Mouse (Mus musculus) limb, embryonic 11.5 days (tissue): ENCODE results near the gene Exoc6b. TPM values are rescaled to one million over a fixed set of nuclear protein-coding genes. Genes with fewer than 3 reads are reported as not detected.
"Not testable (repeated sequence)": the region's sequence is repeated elsewhere in the genome, so short reads cannot be mapped to it uniquely, and the experiment has no call there.

Experiments used
- ATAC-seq: fragments of 200-750 bp; cut with Nextera tagmentation; 2 replicates; pipeline ENCODE4 v1.8.0; 2017; ENCODE audit warnings: low read depth; ENCODE audit not compliant: insufficient number of reproducible peaks, low FRiP score, low TSS enrichment
- DNase-seq: peaks from one replicate; pipeline ENCODE4 v3.0.0-alpha.2; 2015; ENCODE audit warnings: low spot score
- H3K27ac ChIP-seq: fragments of 300-500 bp; sonication (generic); replicated peaks from 2 replicates; pipeline ENCODE4 v1.5.1; 2014; ENCODE audit warnings: low read depth, mild to moderate bottlenecking, low read length
- H3K27me3 ChIP-seq: fragments of 300-500 bp; sonication (generic); 2 replicates; pipeline ENCODE4 v1.6.1; 2014; ENCODE audit warnings: mild to moderate bottlenecking, low read length, mixed read lengths; ENCODE audit not compliant: control insufficient read depth, insufficient read depth
- H3K36me3 ChIP-seq: fragments of 300-500 bp; sonication (generic); 2 replicates; pipeline ENCODE4 v1.6.1; 2014; ENCODE audit warnings: mild to moderate bottlenecking, low read length, moderate library complexity, mixed read lengths; ENCODE audit not compliant: control insufficient read depth, insufficient read depth
- H3K4me1 ChIP-seq: fragments of 300-500 bp; sonication (generic); 2 replicates; pipeline ENCODE4 v1.6.1; 2014; ENCODE audit warnings: low read length, mixed read lengths; ENCODE audit not compliant: control insufficient read depth, insufficient read depth
- H3K4me2 ChIP-seq: fragments of 300-500 bp; sonication (generic); 2 replicates; pipeline ENCODE4 v1.6.1; 2014; ENCODE audit warnings: low read depth, mild to moderate bottlenecking, moderate library complexity; ENCODE audit not compliant: severe bottlenecking
- H3K4me3 ChIP-seq: fragments of 300-500 bp; sonication (generic); 2 replicates; pipeline ENCODE4 v1.5.1; 2014; ENCODE audit warnings: low read depth, low read length
- H3K9ac ChIP-seq: fragments of 300-500 bp; sonication (generic); 2 replicates; pipeline ENCODE4 v1.6.1; 2014; ENCODE audit warnings: mild to moderate bottlenecking, low read length
- H3K9me3 ChIP-seq: fragments of 300-500 bp; sonication (generic); 2 replicates; pipeline ENCODE4 v1.6.1; 2016; ENCODE audit warnings: low read length; ENCODE audit not compliant: control insufficient read depth
- WGBS: fragments of 180-500 bp; shearing (Covaris S2); extraction: QIAGEN DNeasy Blood & Tissue Kit; methylation state at CpG from one replicate; pipeline ENCODE4 v1.1.7; 2014; 5-methylcytosine and 5-hydroxymethylcytosine counted together
- polyA plus RNA-seq: library from polyadenylated mRNA; unstranded; fragments of >200 nt; fragmentation: Nextera tagmentation; extraction: Ambion mirVana; gene quantifications from 2 replicates; pipeline ENCODE4 v1.2.1, GENCODE M21; 2014

The Exoc6b gene
- polyA plus RNA-seq, 1 experiment from 2014 or later = 30.5 TPM

- ATAC-seq = no peak
- DNase-seq = no peak
- Histone ChIP-seq H3K27ac (no peak overlapping the region), H3K4me2 (no peak overlapping the region), H3K27me3 (no peaks in the 10 kb centered on the region), H3K4me3 (no peak overlapping the region), H3K9me3 (no peaks in the 10 kb centered on the region), H3K36me3 (no peaks in the 10 kb centered on the region), H3K4me1 (no peaks in the 10 kb centered on the region), H3K9ac (no peak overlapping the region)
- 96% methylated on average over 1 of the region's 1 CpGs for WGBS
Observed at GRCm38 (mm10) chr6:84617051-84617450, 452.3 kb downstream of the Exoc6b start.

DNA sequence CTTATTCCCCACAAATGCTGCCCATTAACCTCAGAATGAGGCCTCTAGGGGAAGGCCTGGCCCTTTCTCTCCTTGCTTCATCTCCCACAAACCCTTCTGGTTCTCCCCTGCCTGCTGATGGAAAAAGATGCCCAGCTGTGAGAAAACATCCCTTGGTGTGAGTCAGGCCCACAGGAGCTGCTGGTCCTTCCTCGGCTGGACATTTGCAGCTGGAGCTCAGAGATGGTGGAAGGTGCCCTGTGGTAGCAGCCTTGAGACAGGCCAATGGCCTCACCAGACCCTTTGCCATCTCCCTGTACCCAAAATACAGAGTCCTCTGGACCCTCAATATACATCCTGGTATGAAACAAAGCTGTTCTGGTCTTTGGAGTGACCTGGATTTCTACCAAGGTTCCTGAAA lies 452.7 kb downstream of the Exoc6b start:
- no peak for ATAC-seq
- Histone ChIP-seq H3K27ac (no peak overlapping the region), H3K36me3 (no peaks in the 10 kb centered on the region), H3K9ac (no peak overlapping the region), H3K27me3 (no peaks in the 10 kb centered on the region), H3K9me3 (no peaks in the 10 kb centered on the region), H3K4me1 (no peaks in the 10 kb centered on the region), H3K4me2 (no peak overlapping the region), H3K4me3 (no peak overlapping the region)
- WGBS = 88% methylated on average over 1 of the region's 1 CpGs
- no peak for DNase-seq

GRCm38 (mm10) chr6:84613561-84613960 lies 455.8 kb downstream of the Exoc6b start:
- Histone ChIP-seq H3K9ac (no peak overlapping the region), H3K9me3 (no peaks in the 10 kb centered on the region), H3K27ac (no peak overlapping the region), H3K27me3 (no peaks in the 10 kb centered on the region), H3K4me3 (no peak overlapping the region), H3K36me3 (no peaks in the 10 kb centered on the region), H3K4me2 (no peak overlapping the region), H3K4me1 (no peaks in the 10 kb centered on the region)
- ATAC-seq (no peak), DNase-seq (no peak)
- WGBS = 83% methylated on average over 3 of the region's 3 CpGs

- DNase-seq = no peak
- H3K4me1 ChIP-seq = no peaks in the 10 kb centered on the region
- ATAC-seq = no peak
- H3K27ac ChIP-seq = no peak overlapping the region
- H3K4me3 ChIP-seq = no peak overlapping the region
- no peak overlapping the region for H3K9ac ChIP-seq
- 37% methylated on average over 1 of the region's 1 CpGs for WGBS
- no peak overlapping the region for H3K4me2 ChIP-seq
- H3K9me3 ChIP-seq = no peaks in the 10 kb centered on the region
- H3K36me3 ChIP-seq = no peaks in the 10 kb centered on the region
- no peaks in the 10 kb centered on the region for H3K27me3 ChIP-seq
Observed at GRCm38 (mm10) chr6:84601136-84601889, 468.0 kb downstream of the Exoc6b start.

DNA sequence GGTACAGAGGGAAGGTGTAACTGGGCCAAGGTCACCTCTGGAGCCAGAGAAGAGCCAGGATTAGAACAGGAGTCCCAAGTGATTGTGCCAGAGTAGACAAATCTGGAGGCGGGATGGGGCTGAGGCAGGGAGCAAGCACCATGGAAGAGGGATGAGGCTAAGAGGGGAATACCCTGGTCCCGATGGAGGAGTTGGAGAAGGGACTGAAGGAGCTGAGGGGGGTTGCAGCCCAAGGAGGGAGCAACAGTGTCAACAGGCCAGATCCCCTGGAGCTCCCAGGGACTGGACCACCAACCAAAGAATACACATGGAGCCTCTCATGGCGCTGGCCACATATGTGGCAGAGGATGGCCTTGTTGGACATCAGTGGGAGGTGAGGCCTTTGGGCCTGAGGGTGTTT lies 470.0 kb downstream of the Exoc6b start:
- not testable (repeated sequence) for H3K36me3 ChIP-seq, H3K4me3 ChIP-seq, H3K9me3 ChIP-seq, H3K9ac ChIP-seq, DNase-seq, H3K27ac ChIP-seq, ATAC-seq, H3K4me2 ChIP-seq, H3K27me3 ChIP-seq, H3K4me1 ChIP-seq
- 76% methylated on average over 3 of the region's 3 CpGs for WGBS

- DNase-seq (no peak), ATAC-seq (no peak)
- no peak overlapping the region for H3K4me2 ChIP-seq
- no peak overlapping the region for H3K9ac ChIP-seq
- WGBS = 44% methylated on average over 3 of the region's 3 CpGs
- H3K27ac ChIP-seq = no peak overlapping the region
- no peaks in the 10 kb centered on the region for H3K36me3 ChIP-seq
- H3K27me3 ChIP-seq = no peaks in the 10 kb centered on the region
- H3K4me1 ChIP-seq = no peaks in the 10 kb centered on the region
- H3K4me3 ChIP-seq = no peak overlapping the region
- H3K9me3 ChIP-seq = no peaks in the 10 kb centered on the region
Observed at GRCm38 (mm10) chr6:84598725-84599124, 470.6 kb downstream of the Exoc6b start.

- ATAC-seq (no peak), DNase-seq (peak; percentile 20)
- Histone ChIP-seq H3K4me3 (no peak overlapping the region), H3K4me1 (peaks cover 5% of the 10 kb centered on the region; the same call in 1 of the 2 replicates), H3K27ac (no peak overlapping the region), H3K9me3 (no peaks in the 10 kb centered on the region), H3K36me3 (no peaks in the 10 kb centered on the region), H3K9ac (no peak overlapping the region), H3K4me2 (no peak overlapping the region), H3K27me3 (no peaks in the 10 kb centered on the region)
- WGBS = 56% methylated on average over 3 of the region's 3 CpGs
Observed at GRCm38 (mm10) chr6:84594626-84595025, 474.7 kb downstream of the Exoc6b start.

DNA sequence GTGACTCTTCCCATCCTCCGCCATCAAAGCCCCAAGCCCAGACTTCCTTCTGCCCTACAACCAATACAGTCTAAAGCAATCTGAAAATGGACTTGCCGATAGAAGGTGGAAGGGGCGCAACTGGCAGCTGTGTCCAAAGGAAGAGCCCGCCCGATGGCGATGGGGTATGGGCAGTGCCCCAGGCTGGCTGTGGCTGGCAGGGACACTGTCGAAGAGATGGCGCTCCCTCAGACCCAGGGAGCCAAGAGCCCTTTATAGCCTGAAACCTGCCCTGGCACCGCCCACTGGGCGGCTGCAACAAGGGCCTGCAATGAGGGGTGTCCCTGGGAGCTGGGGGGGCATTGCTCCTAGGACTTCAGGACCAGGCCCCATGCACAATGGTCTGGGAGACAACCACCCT lies 475.6 kb downstream of the Exoc6b start, which contains the start of gene Cyp26b1:
Cyp26b1 (minus strand) TSS at position 216 of the 400 bp plus-strand sequence.
- ATAC-seq (no peak), DNase-seq (peak; percentile 19)
- H3K4me1 ChIP-seq = peaks cover 9% of the 10 kb centered on the region; the same call in 1 of the 2 replicates
- H3K9me3 ChIP-seq = no peaks in the 10 kb centered on the region
- no peak within 1 kb of the TSS for H3K4me3 ChIP-seq
- 86% methylated on average over 10 of the region's 10 CpGs for WGBS
- H3K27me3 ChIP-seq = no peaks in the 10 kb centered on the region
- no peaks in the 10 kb centered on the region for H3K36me3 ChIP-seq
- no peak within 1 kb of the TSS for H3K27ac ChIP-seq
- no peak within 1 kb of the TSS for H3K9ac ChIP-seq
- H3K4me2 ChIP-seq = no peak within 1 kb of the TSS
